Mouse (Mus musculus): ENCODE results near the gene Traf4. TPM values are rescaled to one million over a fixed set of nuclear protein-coding genes. Genes with fewer than 3 reads are reported as not detected.
"Not testable (repeated sequence)": the region's sequence is repeated elsewhere in the genome, so short reads cannot be mapped to it uniquely, and the experiment has no call there.

Gene Traf4
- total RNA-seq, 2 experiments from 2014 or later = 10.5 to 10.6 TPM

- no peak overlapping the region for H3K27ac ChIP-seq
- H3K4me3 ChIP-seq = no peak overlapping the region
- TF ChIP-seq CTCF (IDR thresholded peaks at IDR 0.05) = no peak
- no peak for DNase-seq (ENCODE audit: extremely low spot score in 1 of 2, low spot score in 2 of 2)
- intact Hi-C loops (cut with DNase I) = no loop called here
Observed at GRCm38 (mm10) chr11:78146707-78147543, 18.5 kb downstream of the Traf4 start.

DNA sequence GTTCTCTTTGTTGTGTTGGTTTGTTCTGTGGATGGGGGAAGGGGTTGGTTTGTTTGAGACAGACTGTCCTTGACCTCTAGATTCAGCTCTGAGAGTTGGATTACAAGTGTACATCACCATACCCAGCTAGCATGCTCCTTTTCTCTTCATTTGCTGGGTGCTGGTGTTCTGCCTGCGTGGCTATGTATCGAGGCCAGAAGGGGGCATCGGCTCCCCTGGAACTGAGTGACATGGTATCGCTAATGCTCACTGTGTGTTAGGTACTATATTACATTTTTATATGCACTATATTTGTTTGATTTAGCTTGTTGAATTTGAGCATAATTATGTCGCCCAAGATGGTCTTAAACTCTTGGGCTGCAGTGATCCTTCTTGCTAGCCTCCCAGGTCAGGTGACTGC, 19.2 kb downstream of the Traf4 start:
- peak; percentile 13 for TF ChIP-seq CTCF (IDR thresholded peaks at IDR 0.05)
- no peak for DNase-seq (ENCODE audit: extremely low spot score in 1 of 2, low spot score in 2 of 2)
- no peak overlapping the region for H3K27ac ChIP-seq
- intact Hi-C loops (cut with DNase I) = no loop called here
- H3K4me3 ChIP-seq = no peak overlapping the region

GRCm38 (mm10) chr11:78143520-78143919, 21.9 kb downstream of the Traf4 start:
- no peak overlapping the region for H3K4me3 ChIP-seq
- intact Hi-C loops (cut with DNase I) = no loop called here
- no peak for TF ChIP-seq CTCF (IDR thresholded peaks at IDR 0.05)
- no peak for DNase-seq (ENCODE audit: extremely low spot score in 1 of 2, low spot score in 2 of 2)
- H3K27ac ChIP-seq = no peak overlapping the region

DNA sequence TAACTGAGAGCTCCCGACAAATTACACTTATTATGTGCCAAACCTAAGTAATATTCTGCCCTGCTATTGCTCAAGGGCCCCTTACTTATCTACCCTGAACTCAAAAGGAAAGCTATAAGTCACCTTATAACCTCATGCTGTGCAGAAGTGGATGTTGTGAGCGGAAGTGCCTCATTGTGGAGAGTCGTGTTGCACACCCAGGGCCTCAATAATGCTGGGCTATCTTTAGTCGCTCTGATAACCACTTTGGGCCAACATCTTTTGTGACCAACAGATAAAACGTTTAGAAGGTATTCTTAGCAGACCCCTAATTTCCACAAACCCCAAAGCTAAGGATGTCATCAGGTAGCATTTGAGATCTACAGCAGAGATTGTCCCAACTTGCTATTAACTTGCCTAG, 24.7 kb downstream of the Traf4 start:
- intact Hi-C loops (cut with DNase I) = no loop called here

GRCm38 (mm10) chr11:78138023-78138422, 27.4 kb downstream of the Traf4 start:
- no peak for TF ChIP-seq CTCF (IDR thresholded peaks at IDR 0.05)

More for the DNA sequence above, 24.7 kb downstream of the Traf4 start:
- no peak for DNase-seq (ENCODE audit: extremely low spot score in 1 of 2, low spot score in 2 of 2)
- Histone ChIP-seq H3K27ac (no peak overlapping the region), H3K4me3 (no peak overlapping the region)
- TF ChIP-seq CTCF (IDR thresholded peaks at IDR 0.05) = no peak

GRCm38 (mm10) chr11:78137584-78137983, 27.8 kb downstream of the Traf4 start:
- no peak for TF ChIP-seq CTCF (IDR thresholded peaks at IDR 0.05)
- intact Hi-C loops (cut with DNase I) = no loop called here
- no peak for DNase-seq (ENCODE audit: extremely low spot score in 1 of 2, low spot score in 2 of 2)
- Histone ChIP-seq H3K4me3 (no peak overlapping the region), H3K27ac (no peak overlapping the region)

More at GRCm38 (mm10) chr11:78138023-78138422, 27.4 kb downstream of the Traf4 start:
- Histone ChIP-seq H3K4me3 (no peak overlapping the region), H3K27ac (no peak overlapping the region)
- intact Hi-C loops (cut with DNase I) = no loop called here
- DNase-seq (ENCODE audit: extremely low spot score in 1 of 2, low spot score in 2 of 2) = no peak

DNA sequence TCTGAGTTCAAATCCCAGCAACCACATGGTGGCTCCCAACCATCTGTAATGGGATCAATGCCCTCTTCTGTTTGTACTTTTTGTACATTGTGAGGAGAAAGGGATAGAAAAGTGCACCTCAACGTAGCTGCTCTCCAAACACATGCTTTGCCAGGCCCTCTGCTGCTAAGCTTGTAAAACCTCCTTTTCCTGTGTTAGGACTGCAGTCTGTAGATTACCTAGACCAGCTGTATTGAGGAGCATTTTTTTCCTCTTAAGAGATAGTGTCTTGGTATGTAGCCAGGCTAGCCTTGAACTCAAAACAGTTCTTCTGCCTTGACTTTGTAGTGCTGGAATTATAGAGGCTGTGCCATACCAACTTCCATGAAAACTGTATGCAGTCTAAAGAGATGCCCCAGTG, 29.3 kb downstream of the Traf4 start:
- intact Hi-C loops (cut with DNase I) = no loop called here
- no peak for DNase-seq (ENCODE audit: extremely low spot score in 1 of 2, low spot score in 2 of 2)
- Histone ChIP-seq H3K4me3 (no peak overlapping the region), H3K27ac (no peak overlapping the region)
- no peak for TF ChIP-seq CTCF (IDR thresholded peaks at IDR 0.05)

DNA sequence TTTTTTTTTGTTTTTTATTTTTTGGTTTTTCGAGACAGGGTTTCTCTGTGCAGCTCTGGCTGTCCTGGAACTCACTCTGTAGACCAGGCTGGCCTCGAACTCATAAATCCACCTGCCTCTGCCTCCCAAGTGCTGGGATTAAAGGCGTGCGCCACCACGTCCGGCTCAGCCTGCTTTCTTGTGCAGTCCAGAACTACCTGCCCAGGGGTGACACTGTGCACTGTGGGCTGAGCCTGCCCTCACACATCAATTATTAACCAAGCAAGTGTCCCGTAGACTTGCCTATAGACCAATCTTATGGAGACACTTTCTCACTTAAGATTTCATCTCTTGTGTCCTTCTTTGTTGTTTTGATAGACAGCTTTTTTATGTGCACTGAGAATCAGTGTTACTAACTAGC, 30.1 kb downstream of the Traf4 start:
- H3K27ac ChIP-seq; intact Hi-C loops (cut with DNase I): not testable (repeated sequence)

GRCm38 (mm10) chr11:78134344-78134743, 31.0 kb downstream of the Traf4 start:
- intact Hi-C loops (cut with DNase I) = no loop called here
- no peak for DNase-seq (ENCODE audit: extremely low spot score in 1 of 2, low spot score in 2 of 2)
- Histone ChIP-seq H3K4me3 (no peak overlapping the region), H3K27ac (no peak overlapping the region)
- no peak for TF ChIP-seq CTCF (IDR thresholded peaks at IDR 0.05)

More for the DNA sequence above, 30.1 kb downstream of the Traf4 start:
- not testable (repeated sequence) for H3K4me3 ChIP-seq; DNase-seq (ENCODE audit: extremely low spot score in 1 of 2, low spot score in 2 of 2)

DNA sequence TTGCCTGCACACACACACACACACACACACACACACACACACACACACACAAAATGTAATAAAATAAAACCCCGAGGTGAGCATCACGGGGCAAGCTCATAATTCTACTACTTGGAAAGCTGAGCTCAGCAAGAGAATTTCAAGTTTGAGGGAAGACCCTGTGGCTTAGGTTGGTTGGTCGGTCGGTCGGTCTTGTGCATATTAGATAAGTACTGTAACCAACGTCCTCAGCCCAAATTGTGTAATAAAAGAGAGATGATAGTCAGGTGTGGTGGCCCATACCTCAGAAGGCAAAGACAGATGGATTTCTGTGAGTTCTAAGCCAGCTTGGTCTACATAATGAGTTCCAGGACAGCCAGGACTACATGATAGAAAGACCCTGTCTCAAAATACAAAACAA, 31.5 kb downstream of the Traf4 start:
- H3K4me3 ChIP-seq = no peak overlapping the region
- H3K27ac ChIP-seq = no peak overlapping the region
- TF ChIP-seq CTCF (IDR thresholded peaks at IDR 0.05) = no peak
- no peak for DNase-seq (ENCODE audit: extremely low spot score in 1 of 2, low spot score in 2 of 2)
- intact Hi-C loops (cut with DNase I) = no loop called here

DNA sequence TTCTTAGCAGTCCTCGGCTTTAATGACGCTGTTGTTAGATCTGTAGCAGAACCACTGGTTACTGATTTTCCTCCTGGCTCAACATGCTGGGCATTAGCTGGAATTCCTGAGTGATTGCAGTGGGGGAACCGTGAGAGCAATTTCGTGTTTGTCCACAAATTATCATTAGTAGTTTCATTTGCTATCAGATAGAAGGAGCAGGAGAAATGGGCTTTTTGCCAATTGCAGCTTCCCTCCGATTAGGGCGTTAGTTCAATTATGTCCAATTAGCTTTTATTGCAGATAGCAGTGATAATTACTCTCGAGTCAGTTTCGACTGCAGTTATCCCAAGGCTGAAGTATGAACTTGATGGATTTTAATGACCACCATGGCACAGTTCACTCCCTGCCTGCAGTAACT, 35.9 kb downstream of the Traf4 start:
- Histone ChIP-seq H3K27ac (no peak overlapping the region), H3K4me3 (no peak overlapping the region)
- DNase-seq (ENCODE audit: extremely low spot score in 1 of 2, low spot score in 2 of 2) = no peak
- intact Hi-C loops (cut with DNase I) = no loop called here
- TF ChIP-seq CTCF (IDR thresholded peaks at IDR 0.05) = no peak

- Histone ChIP-seq H3K4me3 (no peak overlapping the region), H3K27ac (no peak overlapping the region)
- intact Hi-C loops (cut with DNase I) = no loop called here
- DNase-seq (ENCODE audit: extremely low spot score in 1 of 2, low spot score in 2 of 2) = no peak
- no peak for TF ChIP-seq CTCF (IDR thresholded peaks at IDR 0.05)
Observed at GRCm38 (mm10) chr11:78126739-78127138, 38.6 kb downstream of the Traf4 start.

GRCm38 (mm10) chr11:78125691-78126090, 39.7 kb downstream of the Traf4 start:
- H3K27ac ChIP-seq = no peak overlapping the region
- intact Hi-C loops (cut with DNase I) = no loop called here
- TF ChIP-seq CTCF (IDR thresholded peaks at IDR 0.05) = no peak
- no peak overlapping the region for H3K4me3 ChIP-seq
- no peak for DNase-seq (ENCODE audit: extremely low spot score in 1 of 2, low spot score in 2 of 2)
